Mouse (Mus musculus) heart, postnatal 0 days (tissue): ENCODE measurements around the gene Uck2.

Source experiments
- CTCF ChIP-seq: IDR thresholded peaks from 2 replicates; pipeline ENCODE4 v1.5.1; 2016; ENCODE audit warnings: antibody characterized with exemption, control low read depth, low read depth
- EP300 ChIP-seq: IDR thresholded peaks from 2 replicates; pipeline ENCODE4 v1.6.1; 2016; ENCODE audit warnings: antibody characterized with exemption, low read depth

GRCm38 (mm10) chr1:167308261-167309054, 23.3 kb upstream of the Uck2 start, which contains the start of gene Tmco1:
- no peak for TF ChIP-seq CTCF
- peak; percentile 89; the same call in 1 of the 2 replicates for TF ChIP-seq EP300
